Mouse (Mus musculus): ENCODE measurements around the gene Nav1. TPM values are rescaled to one million over a fixed set of nuclear protein-coding genes. Genes with fewer than 3 reads are reported as not detected.

Gene Nav1
- polyA plus RNA-seq, 1 experiment, result 33.7 TPM

DNA sequence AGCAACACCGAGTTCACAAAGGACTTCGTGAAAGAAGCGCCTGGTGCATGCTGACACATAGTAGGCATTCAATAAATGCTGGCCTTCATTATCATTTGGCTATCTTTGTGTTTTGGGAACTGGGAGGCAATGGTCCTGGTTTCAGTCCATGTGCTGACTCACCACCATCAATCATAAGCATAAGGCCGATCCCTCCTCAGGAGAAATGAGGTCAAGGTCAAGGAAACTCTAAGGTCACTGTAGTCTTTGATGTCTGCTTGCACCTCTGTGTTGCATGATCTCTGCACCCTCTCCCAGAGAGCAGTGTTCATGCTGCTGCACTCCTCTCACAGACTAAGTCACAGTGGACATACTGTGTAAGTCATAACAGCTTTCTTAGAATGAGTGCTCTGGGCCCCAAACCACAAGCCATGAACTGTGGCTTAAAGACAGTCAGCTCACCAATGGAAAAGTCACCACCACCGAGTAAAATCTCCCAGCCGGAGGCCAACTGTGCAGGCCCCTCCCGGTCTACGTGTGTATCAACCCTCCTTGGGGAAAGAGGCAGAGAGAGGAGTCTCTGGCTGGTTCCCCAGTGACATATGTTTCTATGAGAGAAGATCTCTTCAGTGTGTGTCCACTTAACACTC is 8.7 kb downstream of the Nav1 start:
- Histone ChIP-seq H3K36me3 (ENCODE audit: control insufficient read depth, insufficient read depth) (no peaks in the 10 kb centered on the region), H3ac (ENCODE audit: control insufficient read depth, insufficient read length) (no peak overlapping the region), H3K79me2 (ENCODE audit: control insufficient read depth, insufficient read depth) (no peaks in the 10 kb centered on the region), H3K4me2 (ENCODE audit: low read depth) (no peak overlapping the region), H3K27me3 (ENCODE audit: control insufficient read depth, insufficient read depth, insufficient read length) (no peaks in the 10 kb centered on the region), H3K4me3 (no peak overlapping the region)
- no peak for TF ChIP-seq E2F4 (IDR thresholded peaks at IDR 0.05; ENCODE audit: insufficient read depth)
- no peak for TF ChIP-seq POLR2A (IDR thresholded peaks at IDR 0.05; ENCODE audit: insufficient read length, low read depth)

DNA sequence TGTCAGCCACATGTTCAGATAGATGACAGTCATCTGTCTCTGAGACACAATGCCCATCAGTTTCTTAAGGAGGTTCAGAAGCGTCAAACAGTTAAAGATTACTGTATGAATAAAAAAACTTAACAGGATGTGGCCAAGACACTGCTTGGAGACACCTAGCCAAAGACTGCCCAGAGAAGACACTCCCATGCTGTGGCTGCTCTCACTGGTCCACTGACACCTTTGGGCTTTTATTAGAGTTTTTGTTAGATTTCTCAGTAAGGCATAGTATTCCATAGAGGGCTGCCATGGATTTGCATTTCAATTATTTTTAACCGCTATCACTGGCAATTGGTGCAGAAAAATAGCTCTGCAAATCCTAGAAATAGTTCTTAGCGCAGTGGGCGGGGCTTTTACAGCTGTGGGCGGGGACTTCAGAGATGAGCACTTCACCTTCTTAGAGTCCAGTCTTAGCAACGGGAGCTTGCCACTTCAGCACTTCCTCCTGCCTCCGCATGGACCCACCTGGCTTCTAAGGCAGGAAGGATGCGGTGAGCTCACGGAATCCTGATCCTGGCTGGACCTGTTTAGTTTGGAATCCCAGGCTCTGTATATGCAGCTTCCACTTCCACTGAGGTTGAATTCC is 12.7 kb downstream of the Nav1 start:
- no peak overlapping the region for H3ac ChIP-seq (ENCODE audit: control insufficient read depth, insufficient read length)
- no peaks in the 10 kb centered on the region for H3K36me3 ChIP-seq (ENCODE audit: control insufficient read depth, insufficient read depth)
- no peaks in the 10 kb centered on the region for H3K79me2 ChIP-seq (ENCODE audit: control insufficient read depth, insufficient read depth)
- TF ChIP-seq POLR2A (IDR thresholded peaks at IDR 0.05; ENCODE audit: insufficient read length, low read depth) (no peak), MAX (IDR thresholded peaks at IDR 0.05; ENCODE audit: low read depth) (no peak), REST (IDR thresholded peaks at IDR 0.05; ENCODE audit: insufficient read depth, insufficient read length) (no peak), SRF (IDR thresholded peaks at IDR 0.05; ENCODE audit: control insufficient read depth, insufficient read length, low read depth) (no peak), CEBPB (IDR thresholded peaks at IDR 0.05; ENCODE audit: insufficient read depth, poor library complexity, severe bottlenecking) (no peak), TCF12 (IDR thresholded peaks at IDR 0.05; ENCODE audit: insufficient read depth, poor library complexity, severe bottlenecking) (no peak), POLR2AphosphoS2 (IDR thresholded peaks at IDR 0.05; ENCODE audit: insufficient read length, low read depth) (no peak)
- H3K4me2 ChIP-seq (ENCODE audit: low read depth), result peak overlapping the region; percentile 7
- no peaks in the 10 kb centered on the region for H3K27me3 ChIP-seq (ENCODE audit: control insufficient read depth, insufficient read depth, insufficient read length)
- no peak overlapping the region for H3K4me3 ChIP-seq

DNA sequence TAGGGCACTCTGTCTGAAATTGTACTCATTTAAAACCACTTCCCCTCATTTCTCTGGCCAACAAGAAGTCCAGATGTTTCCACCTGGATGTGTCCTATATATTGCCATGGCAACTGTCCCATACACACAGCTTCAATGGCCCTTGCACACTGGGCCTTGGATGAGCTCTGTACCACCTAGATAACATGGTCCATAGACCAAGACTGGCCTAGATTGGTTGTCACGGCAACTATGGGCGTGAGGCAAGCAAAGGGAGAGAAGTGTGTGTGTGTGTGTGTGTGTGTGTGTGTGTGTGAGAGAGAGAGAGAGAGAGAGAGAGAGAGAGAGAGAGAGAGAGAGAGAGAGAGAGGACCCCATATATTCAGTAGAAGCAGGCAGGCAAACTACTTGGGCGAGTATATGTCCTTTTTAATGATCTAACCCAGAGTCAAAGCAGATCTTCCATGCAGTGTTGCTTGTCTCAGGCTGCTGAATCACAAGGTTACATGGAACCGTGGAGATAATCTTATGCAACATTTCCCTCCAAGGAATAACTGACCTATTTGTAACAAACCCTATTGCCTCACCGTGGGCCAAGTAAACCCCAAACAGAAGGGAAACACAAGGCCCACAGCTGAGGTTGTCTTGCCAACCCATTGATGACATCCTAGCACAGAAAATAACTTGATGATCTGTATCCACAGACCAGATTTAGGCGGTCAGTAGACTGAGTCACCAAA is 13.4 kb downstream of the Nav1 start:
- Histone ChIP-seq H3ac (ENCODE audit: control insufficient read depth, insufficient read length) (no peak overlapping the region), H3K27me3 (ENCODE audit: control insufficient read depth, insufficient read depth, insufficient read length) (no peaks in the 10 kb centered on the region), H3K79me2 (ENCODE audit: control insufficient read depth, insufficient read depth) (no peaks in the 10 kb centered on the region), H3K36me3 (ENCODE audit: control insufficient read depth, insufficient read depth) (no peaks in the 10 kb centered on the region), H3K4me3 (no peak overlapping the region), H3K4me2 (ENCODE audit: low read depth) (peak overlapping the region; percentile 15)
- TF ChIP-seq USF1 (IDR thresholded peaks at IDR 0.05; ENCODE audit: low read depth), result no peak
- TF ChIP-seq TCF12 (IDR thresholded peaks at IDR 0.05; ENCODE audit: insufficient read depth, poor library complexity, severe bottlenecking), result no peak
- TF ChIP-seq MYOG (IDR thresholded peaks at IDR 0.05; ENCODE audit: control insufficient read depth in 1 of 3, insufficient read depth in 1 of 3, insufficient read length in 2 of 3, low read depth in 2 of 3), result no peak
- TF ChIP-seq E2F4 (IDR thresholded peaks at IDR 0.05; ENCODE audit: insufficient read depth), result no peak
- no peak for TF ChIP-seq POLR2AphosphoS2 (IDR thresholded peaks at IDR 0.05; ENCODE audit: insufficient read length, low read depth)
- TF ChIP-seq MYOD1 (IDR thresholded peaks at IDR 0.05; ENCODE audit: control insufficient read depth in 1 of 3, insufficient read length in 2 of 3, low read depth in 2 of 3), result peak in 1 of 3 experiments; percentile 36
- TF ChIP-seq POLR2A (IDR thresholded peaks at IDR 0.05; ENCODE audit: insufficient read length, low read depth), result no peak
- peak; percentile 90 for TF ChIP-seq CEBPB (IDR thresholded peaks at IDR 0.05; ENCODE audit: insufficient read depth, poor library complexity, severe bottlenecking)
- no peak for TF ChIP-seq REST (IDR thresholded peaks at IDR 0.05; ENCODE audit: insufficient read depth, insufficient read length)
- peak; percentile 31 for TF ChIP-seq MAX (IDR thresholded peaks at IDR 0.05; ENCODE audit: low read depth)
- TF ChIP-seq SRF (IDR thresholded peaks at IDR 0.05; ENCODE audit: control insufficient read depth, insufficient read length, low read depth), result no peak

DNA sequence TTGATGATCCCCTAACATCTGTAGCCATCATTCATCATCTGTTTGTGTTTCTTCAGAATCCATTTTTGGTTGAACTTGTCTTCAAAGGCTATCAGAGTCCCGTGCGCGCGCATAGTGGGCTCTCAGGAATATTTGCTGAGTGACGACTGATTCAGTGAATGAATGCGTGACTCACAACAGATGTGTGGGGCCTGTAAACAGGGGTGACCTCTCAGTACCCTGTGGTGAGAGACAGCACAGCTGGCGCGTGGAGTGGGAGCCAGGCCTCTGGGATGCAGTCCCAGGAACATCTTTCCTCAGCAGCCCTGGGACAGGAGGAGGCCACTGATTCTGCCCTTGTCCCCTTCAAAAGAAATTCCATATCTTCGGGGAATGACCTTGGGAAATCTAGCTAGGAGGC is 16.3 kb downstream of the Nav1 start:
- Histone ChIP-seq H3K4me3 (no peak overlapping the region), H3ac (ENCODE audit: control insufficient read depth, insufficient read length) (no peak overlapping the region), H3K79me2 (ENCODE audit: control insufficient read depth, insufficient read depth) (peaks cover 7% of the 10 kb centered on the region), H3K36me3 (ENCODE audit: control insufficient read depth, insufficient read depth) (no peaks in the 10 kb centered on the region), H3K27me3 (ENCODE audit: control insufficient read depth, insufficient read depth, insufficient read length) (no peaks in the 10 kb centered on the region), H3K4me2 (ENCODE audit: low read depth) (peak overlapping the region; percentile 22)
- no peak for TF ChIP-seq E2F4 (IDR thresholded peaks at IDR 0.05; ENCODE audit: insufficient read depth)
- peak in 1 of 3 experiments; percentile 73 for TF ChIP-seq MYOG (IDR thresholded peaks at IDR 0.05; ENCODE audit: control insufficient read depth in 1 of 3, insufficient read depth in 1 of 3, insufficient read length in 2 of 3, low read depth in 2 of 3)
- no peak for TF ChIP-seq REST (IDR thresholded peaks at IDR 0.05; ENCODE audit: insufficient read depth, insufficient read length)
- TF ChIP-seq CEBPB (IDR thresholded peaks at IDR 0.05; ENCODE audit: insufficient read depth, poor library complexity, severe bottlenecking), result no peak
- TF ChIP-seq TCF12 (IDR thresholded peaks at IDR 0.05; ENCODE audit: insufficient read depth, poor library complexity, severe bottlenecking), result peak; percentile 59
- peak; percentile 73 for TF ChIP-seq TCF3 (IDR thresholded peaks at IDR 0.05; ENCODE audit: insufficient read length, low read depth)
- no peak for TF ChIP-seq USF1 (IDR thresholded peaks at IDR 0.05; ENCODE audit: low read depth)
- TF ChIP-seq MYOD1 (IDR thresholded peaks at IDR 0.05; ENCODE audit: control insufficient read depth in 1 of 3, insufficient read length in 2 of 3, low read depth in 2 of 3), result peak; percentile 62 to 93 (median 81)

DNA sequence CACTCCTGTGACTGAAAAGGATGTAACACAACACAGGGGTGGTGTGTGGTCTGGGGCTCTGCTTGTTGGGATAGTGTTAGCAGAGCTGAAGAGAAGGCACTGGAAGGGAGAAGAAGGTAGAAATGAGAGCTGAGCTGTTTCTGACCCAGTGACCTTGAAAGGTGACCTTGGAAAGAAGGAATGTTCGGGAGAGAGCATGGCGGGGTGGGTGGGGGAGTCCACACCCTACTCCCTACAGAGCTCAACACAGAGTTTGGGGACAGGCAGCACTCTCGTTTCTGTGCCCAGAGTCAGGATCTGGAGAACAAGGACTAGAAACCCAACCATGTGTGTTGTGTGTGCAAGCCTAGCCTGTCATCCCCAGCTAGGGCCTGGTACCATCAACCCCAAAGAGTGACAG is 18.1 kb downstream of the Nav1 start:
- Histone ChIP-seq H3ac (ENCODE audit: control insufficient read depth, insufficient read length) (no peak overlapping the region), H3K4me2 (ENCODE audit: low read depth) (no peak overlapping the region), H3K79me2 (ENCODE audit: control insufficient read depth, insufficient read depth) (peaks cover 10% of the 10 kb centered on the region), H3K27me3 (ENCODE audit: control insufficient read depth, insufficient read depth, insufficient read length) (no peaks in the 10 kb centered on the region), H3K4me3 (no peak overlapping the region), H3K36me3 (ENCODE audit: control insufficient read depth, insufficient read depth) (no peaks in the 10 kb centered on the region)
- TF ChIP-seq REST (IDR thresholded peaks at IDR 0.05; ENCODE audit: insufficient read depth, insufficient read length) (no peak), MYOD1 (IDR thresholded peaks at IDR 0.05; ENCODE audit: control insufficient read depth in 1 of 3, insufficient read length in 2 of 3, low read depth in 2 of 3) (no peak), USF1 (IDR thresholded peaks at IDR 0.05; ENCODE audit: low read depth) (no peak), POLR2A (IDR thresholded peaks at IDR 0.05; ENCODE audit: insufficient read length, low read depth) (no peak), CEBPB (IDR thresholded peaks at IDR 0.05; ENCODE audit: insufficient read depth, poor library complexity, severe bottlenecking) (no peak), E2F4 (IDR thresholded peaks at IDR 0.05; ENCODE audit: insufficient read depth) (no peak), MYOG (IDR thresholded peaks at IDR 0.05; ENCODE audit: control insufficient read depth in 1 of 3, insufficient read depth in 1 of 3, insufficient read length in 2 of 3, low read depth in 2 of 3) (no peak), SRF (IDR thresholded peaks at IDR 0.05; ENCODE audit: control insufficient read depth, insufficient read length, low read depth) (no peak), MAX (IDR thresholded peaks at IDR 0.05; ENCODE audit: low read depth) (no peak), TCF12 (IDR thresholded peaks at IDR 0.05; ENCODE audit: insufficient read depth, poor library complexity, severe bottlenecking) (no peak), POLR2AphosphoS2 (IDR thresholded peaks at IDR 0.05; ENCODE audit: insufficient read length, low read depth) (no peak), TCF3 (IDR thresholded peaks at IDR 0.05; ENCODE audit: insufficient read length, low read depth) (no peak)
